18 mouse cellular contexts compared by ENCODE assay signal in the genomic region with DNA sequence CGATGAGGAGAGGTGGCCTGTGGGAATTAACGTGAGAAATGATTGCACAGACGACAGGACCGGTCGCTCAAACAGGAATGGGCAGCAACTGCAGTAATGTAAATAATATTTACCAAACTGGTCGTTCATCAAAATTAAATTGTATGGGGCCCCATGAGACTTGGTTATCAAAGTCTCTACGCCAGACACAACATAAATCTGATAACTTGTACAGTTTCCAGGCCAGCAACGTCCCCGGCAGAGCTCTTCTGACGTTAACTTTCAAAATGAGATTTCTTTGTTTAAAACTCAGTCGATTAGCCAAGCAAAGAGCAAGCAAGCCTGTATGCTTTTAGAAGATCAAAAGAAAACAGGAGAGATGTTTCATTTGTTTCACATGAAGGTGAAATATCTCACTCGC.
"Had no signal": no experiment of that assay in that cellular context is flagged by ENCODE, and none has a peak within 500 bp of the region (broad histone marks: within the 10 kb centered on the region; RNA-seq: fewer than 3 reads in every experiment).

No protein-coding gene starts in this region.

- H3K4me3 ChIP-seq: layer of hippocampus, adult 2 months; limb, embryonic 15.5 days; midbrain, embryonic 13.5 days had no signal

- DNase-seq: kidney, adult 8-10 months; kidney, postnatal 14 days; layer of hippocampus, adult 9-11 months; liver, postnatal 0 days; lung, postnatal 14 days; right cerebral cortex, postnatal 14 days; right cerebral cortex, postnatal 4 days; thymus, adult 2 months; thymus, postnatal 14 days; thymus, postnatal 4 days had no signal

- H3K9me3 ChIP-seq: limb, embryonic 15.5 days; midbrain, embryonic 13.5 days had no signal

- H3K4me2 ChIP-seq: limb, embryonic 15.5 days; liver, embryonic 11.5 days; midbrain, embryonic 13.5 days had no signal

- H3K4me1 ChIP-seq: midbrain, embryonic 13.5 days had no signal

- H3K36me3 ChIP-seq: limb, embryonic 15.5 days; midbrain, embryonic 13.5 days had no signal

- H3K9ac ChIP-seq: limb, embryonic 15.5 days; liver, embryonic 14.5 days; liver, postnatal 0 days; midbrain, embryonic 13.5 days had no signal

- ATAC-seq: intestine, postnatal 0 days; liver, postnatal 0 days; midbrain, embryonic 13.5 days had no signal

- H3K27ac ChIP-seq: layer of hippocampus, adult 2 months; limb, embryonic 15.5 days; liver, embryonic 14.5 days; macrophage; midbrain, embryonic 13.5 days; stomach, postnatal 0 days had no signal

- H3K27me3 ChIP-seq: limb, embryonic 15.5 days; midbrain, embryonic 13.5 days had no signal
